ENCODE assay signal across 16 mouse cellular contexts in the genomic region with DNA sequence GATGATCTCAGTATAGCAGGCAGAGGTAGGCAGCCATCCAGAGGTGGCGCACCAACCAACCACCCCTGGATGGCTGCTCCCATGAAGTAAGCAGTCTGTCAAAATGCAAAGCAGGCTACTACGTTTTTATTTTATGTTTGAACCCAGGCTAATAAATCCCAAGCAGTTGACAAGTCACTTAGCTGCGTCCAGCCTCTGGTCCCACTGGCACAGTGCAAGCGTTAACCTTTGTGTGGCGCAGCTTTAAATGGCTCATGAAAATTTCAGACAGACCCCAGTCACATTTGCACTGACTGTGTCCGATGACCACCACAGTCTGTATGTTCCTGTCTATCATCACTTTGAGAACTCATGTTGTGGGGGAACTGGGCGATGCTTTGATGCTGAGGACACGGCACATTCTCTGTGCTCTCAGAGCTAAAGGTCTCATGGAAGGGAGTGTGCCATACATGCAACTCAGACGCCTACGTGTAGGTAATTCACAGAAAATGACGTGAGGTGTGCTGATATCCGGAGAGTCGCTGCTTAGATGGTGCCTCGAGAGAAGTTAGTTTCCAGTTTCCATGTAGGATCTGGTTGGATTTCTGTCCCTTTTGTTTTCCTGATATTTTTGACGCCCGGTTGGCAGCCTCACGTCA. TPM values are rescaled to one million over a fixed set of nuclear protein-coding genes. Genes with fewer than 3 reads are reported as not detected.
DNase-seq lines count a peak whose midpoint lies in the region; ATAC-seq lines count a peak whose summit lies in the region.
"Had no signal": no experiment of that assay in that cellular context is flagged by ENCODE, and none has a peak within 500 bp of the region (broad histone marks: within the 10 kb centered on the region; RNA-seq: fewer than 3 reads in every experiment).

No protein-coding gene starts in this region.

- peak overlapping the region; percentile 3; the same call in 1 of the 2 replicates for H3K4me2 ChIP-seq in neural tube, embryonic 11.5 days (ENCODE audit: low read depth)
- H3K4me2 ChIP-seq in midbrain, embryonic 11.5 days: no peak overlapping the region
- H3K4me2 ChIP-seq: heart, embryonic 11.5 days; liver, embryonic 13.5 days had no signal

- no peak overlapping the region for H3K4me3 ChIP-seq in neural tube, embryonic 11.5 days (ENCODE audit: low read depth, low read length)
- H3K4me3 ChIP-seq in midbrain, embryonic 11.5 days (ENCODE audit: low read depth, low read length): no peak overlapping the region
- H3K4me3 ChIP-seq: gastrocnemius, adult 2 months; liver, embryonic 13.5 days had no signal

- peak; percentile 44 for DNase-seq in embryo, embryonic 11 days
- no peak for DNase-seq in embryo, embryonic 10 days (ENCODE audit: low spot score)
- DNase-seq in neural tube, embryonic 11.5 days (ENCODE audit: low spot score): peak; percentile 34
- no peak for DNase-seq in neural tube, embryonic 10.5 days (ENCODE audit: extremely low spot score, low spot score)
- peak; percentile 83 for DNase-seq in midbrain, embryonic 11.5 days (ENCODE audit: low spot score, missing footprints)
- no peak for DNase-seq in ovary, postnatal 10 days (ENCODE audit: low spot score)
- DNase-seq in left cerebral cortex, postnatal 14 days (ENCODE audit: low spot score in 2 of 2): no peak
- DNase-seq in kidney, postnatal 10 days: no peak
- DNase-seq: gastrocnemius, adult 2 months; heart, postnatal 4 days; kidney, adult 8-10 months; layer of hippocampus, adult 9-11 months; liver, embryonic 13.5 days; thymus, postnatal 14 days had no signal

- H3K4me1 ChIP-seq in neural tube, embryonic 11.5 days (ENCODE audit: control insufficient read depth, insufficient read depth, low read length): peaks cover 23% of the 10 kb centered on the region
- peaks cover 15% of the 10 kb centered on the region for H3K4me1 ChIP-seq in midbrain, embryonic 11.5 days (ENCODE audit: control insufficient read depth, insufficient read depth, low read length)
- H3K4me1 ChIP-seq: liver, embryonic 13.5 days had no signal

- H3K9ac ChIP-seq in neural tube, embryonic 11.5 days (ENCODE audit: low read length): no peak overlapping the region
- H3K9ac ChIP-seq in midbrain, embryonic 11.5 days (ENCODE audit: low read length): no peak overlapping the region
- H3K9ac ChIP-seq: liver, embryonic 13.5 days had no signal

- no peaks in the 10 kb centered on the region for H3K9me3 ChIP-seq in neural tube, embryonic 11.5 days (ENCODE audit: control insufficient read depth, low read length)
- no peaks in the 10 kb centered on the region for H3K9me3 ChIP-seq in midbrain, embryonic 11.5 days (ENCODE audit: control insufficient read depth, low read length)
- H3K9me3 ChIP-seq: liver, embryonic 13.5 days had no signal

- no peak overlapping the region for H3K27ac ChIP-seq in neural tube, embryonic 11.5 days (ENCODE audit: low read depth, low read length)
- no peak overlapping the region for H3K27ac ChIP-seq in midbrain, embryonic 11.5 days (ENCODE audit: low read depth, low read length)
- H3K27ac ChIP-seq: gastrocnemius, adult 2 months; liver, embryonic 13.5 days had no signal

- H3K27me3 ChIP-seq in neural tube, embryonic 11.5 days (ENCODE audit: control insufficient read depth, insufficient read depth, low read length): no peaks in the 10 kb centered on the region
- no peaks in the 10 kb centered on the region for H3K27me3 ChIP-seq in midbrain, embryonic 11.5 days (ENCODE audit: control insufficient read depth, insufficient read depth, low read length)
- H3K27me3 ChIP-seq: liver, embryonic 13.5 days had no signal

- intact Hi-C loops in left cerebral cortex, postnatal 14 days (cut with DNase I): no loop called here

- no peak for ATAC-seq in neural tube, embryonic 11.5 days (ENCODE audit: insufficient read depth, low FRiP score, low TSS enrichment)
- ATAC-seq in midbrain, embryonic 11.5 days (ENCODE audit: low FRiP score): peak; percentile 50; the same call in 1 of the 2 replicates
- ATAC-seq: lung, postnatal 0 days had no signal

- 37% methylated on average over 17 of the region's 17 CpGs for WGBS in neural tube, embryonic 11.5 days
- WGBS in midbrain, embryonic 11.5 days: 59% methylated on average over 17 of the region's 17 CpGs

- H3K36me3 ChIP-seq in neural tube, embryonic 11.5 days (ENCODE audit: control insufficient read depth, insufficient read depth, low read length): no peaks in the 10 kb centered on the region
- H3K36me3 ChIP-seq in midbrain, embryonic 11.5 days (ENCODE audit: control insufficient read depth, insufficient read depth, low read length): no peaks in the 10 kb centered on the region
- H3K36me3 ChIP-seq: liver, embryonic 13.5 days had no signal

RNA-seq across cellular contexts. Expression of a gene that starts 29.6 kb away (rescaled TPM):
- 16.1 and 16.2 TPM in 2 replicates for polyA plus RNA-seq in neural tube, embryonic 11.5 days (2014; fragmentation: Nextera tagmentation; extraction: Ambion mirVana)
- polyA plus RNA-seq in midbrain, embryonic 11.5 days (2014; fragmentation: Nextera tagmentation; extraction: Ambion mirVana): 8.5 and 9.7 TPM in 2 replicates
- 10 to 100 TPM; 31.4 to 31.8 TPM for total RNA-seq in left cerebral cortex, postnatal 14 days (2021)
- total RNA-seq: gastrocnemius, adult 2 months had no signal

Comparison
In these comparisons a context has a peak if more than half of its experiments do, and no peak if none do; other contexts are left out.
1. DNase-seq: peak in embryo, embryonic 11 days (single experiment), neural tube, embryonic 11.5 days (single experiment) and midbrain, embryonic 11.5 days (single experiment); none in embryo, embryonic 10 days (single experiment), neural tube, embryonic 10.5 days (single experiment), ovary, postnatal 10 days (single experiment), left cerebral cortex, postnatal 14 days (0 of 2) and kidney, postnatal 10 days (single experiment).